Mouse (Mus musculus): ENCODE data around the gene Rnf149. TPM values are rescaled to one million over a fixed set of nuclear protein-coding genes. Genes with fewer than 3 reads are reported as not detected.

The Rnf149 gene
- polyA plus RNA-seq, 1 experiment from 2014 or later, result 34.0 TPM

DNA sequence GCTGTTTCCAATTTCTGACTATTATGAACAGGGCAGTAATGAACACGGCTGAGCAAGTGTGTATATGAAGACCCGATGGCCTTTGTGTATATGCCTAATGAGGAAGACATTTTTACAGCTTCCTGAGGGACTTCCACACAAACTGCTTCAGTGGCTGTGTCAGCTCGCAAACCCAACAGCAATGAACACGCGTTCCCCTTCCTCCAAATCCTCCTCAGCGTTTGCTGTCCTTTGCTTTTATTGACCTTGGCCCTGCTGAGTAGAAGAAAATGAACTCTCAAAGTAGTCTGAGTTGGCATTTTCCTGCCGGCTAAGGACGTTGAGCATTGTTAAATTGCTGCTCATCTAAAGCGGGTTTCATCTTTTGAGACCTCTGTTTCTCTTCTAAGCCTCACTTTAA, 8.2 kb upstream of the Rnf149 start:
- no peak for ATAC-seq (ENCODE audit: insufficient number of reproducible peaks, insufficient read depth, low FRiP score, low read depth)
- H3K4me2 ChIP-seq (replicated peaks; ENCODE audit: low read depth, low read length), result no peak overlapping the region
- H3K27ac ChIP-seq (ENCODE audit: low read length), result no peak overlapping the region
- H3K9ac ChIP-seq (replicated peaks; ENCODE audit: low read depth, low read length), result no peak overlapping the region
- H3K27me3 ChIP-seq (ENCODE audit: control insufficient read depth, insufficient read depth, low read length), result no peaks in the 10 kb centered on the region
- H3K36me3 ChIP-seq (ENCODE audit: control insufficient read depth, insufficient read depth, low read length), result no peaks in the 10 kb centered on the region
- no peaks in the 10 kb centered on the region for H3K9me3 ChIP-seq (ENCODE audit: control insufficient read depth, low read depth, low read length)
- no peaks in the 10 kb centered on the region for H3K4me1 ChIP-seq (ENCODE audit: control insufficient read depth, insufficient read depth, low read length)
- 84% methylated on average over 9 of the region's 9 CpGs for WGBS
- no peak overlapping the region for H3K4me3 ChIP-seq (ENCODE audit: low read depth, low read length)

DNA sequence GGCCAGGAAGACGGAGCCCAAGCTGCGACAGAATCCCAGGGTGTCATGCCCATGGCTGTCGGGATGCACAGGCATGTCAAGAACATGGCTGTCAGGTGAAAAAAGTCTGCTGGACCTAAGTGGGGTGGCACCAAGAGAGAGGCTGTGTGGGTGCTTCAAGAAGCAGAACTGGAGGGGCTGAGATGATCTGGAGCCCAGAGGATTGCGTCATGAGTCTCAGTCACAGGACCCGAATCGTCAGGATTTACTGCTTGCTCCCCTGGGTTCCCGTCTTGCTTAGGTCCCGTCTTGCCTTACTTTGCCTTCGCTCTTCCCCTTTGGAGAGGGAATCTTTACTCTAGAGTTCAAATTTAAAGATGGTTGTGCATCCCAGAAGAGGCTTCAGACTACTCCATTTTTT, 6.0 kb upstream of the Rnf149 start:
- H3K36me3 ChIP-seq (ENCODE audit: control insufficient read depth, insufficient read depth, low read length), result no peaks in the 10 kb centered on the region
- H3K4me3 ChIP-seq (ENCODE audit: low read depth, low read length), result no peak overlapping the region
- no peaks in the 10 kb centered on the region for H3K4me1 ChIP-seq (ENCODE audit: control insufficient read depth, insufficient read depth, low read length)
- H3K27me3 ChIP-seq (ENCODE audit: control insufficient read depth, insufficient read depth, low read length), result no peaks in the 10 kb centered on the region
- H3K4me2 ChIP-seq (replicated peaks; ENCODE audit: low read depth, low read length), result no peak overlapping the region
- WGBS, result 92% methylated on average over 9 of the region's 9 CpGs
- no peak for ATAC-seq (ENCODE audit: insufficient number of reproducible peaks, insufficient read depth, low FRiP score, low read depth)
- H3K9ac ChIP-seq (replicated peaks; ENCODE audit: low read depth, low read length), result no peak overlapping the region
- H3K9me3 ChIP-seq (ENCODE audit: control insufficient read depth, low read depth, low read length), result no peaks in the 10 kb centered on the region
- H3K27ac ChIP-seq (ENCODE audit: low read length), result no peak overlapping the region

DNA sequence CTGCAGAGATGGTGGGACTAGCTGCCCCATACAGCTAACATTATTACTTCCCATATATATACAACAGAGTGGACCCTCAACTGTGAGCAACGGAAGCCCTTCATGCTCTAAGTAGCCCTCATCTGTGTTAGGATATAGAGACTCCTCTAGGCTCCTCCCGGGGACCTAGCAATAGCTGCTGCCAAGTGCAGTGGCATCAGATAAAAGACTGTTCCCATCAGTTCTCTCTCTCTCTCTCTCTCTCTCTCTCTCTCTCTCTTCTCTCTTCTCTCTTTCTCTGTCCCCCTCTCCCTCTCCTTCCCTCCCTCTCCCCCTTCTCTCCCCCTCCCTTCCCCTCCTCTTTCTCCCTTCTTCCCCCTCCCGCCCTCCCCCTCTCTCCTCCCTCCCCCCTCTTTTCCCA, 4.0 kb upstream of the Rnf149 start:
- H3K27me3 ChIP-seq (ENCODE audit: control insufficient read depth, insufficient read depth, low read length), result no peaks in the 10 kb centered on the region
- ATAC-seq (ENCODE audit: insufficient number of reproducible peaks, insufficient read depth, low FRiP score, low read depth), result no peak
- H3K9ac ChIP-seq (replicated peaks; ENCODE audit: low read depth, low read length), result no peak overlapping the region
- H3K4me3 ChIP-seq (ENCODE audit: low read depth, low read length), result no peak overlapping the region
- H3K36me3 ChIP-seq (ENCODE audit: control insufficient read depth, insufficient read depth, low read length), result no peaks in the 10 kb centered on the region
- H3K4me2 ChIP-seq (replicated peaks; ENCODE audit: low read depth, low read length), result no peak overlapping the region
- no peak overlapping the region for H3K27ac ChIP-seq (ENCODE audit: low read length)
- no peaks in the 10 kb centered on the region for H3K9me3 ChIP-seq (ENCODE audit: control insufficient read depth, low read depth, low read length)
- 80% methylated on average over 2 of the region's 3 CpGs for WGBS
- no peaks in the 10 kb centered on the region for H3K4me1 ChIP-seq (ENCODE audit: control insufficient read depth, insufficient read depth, low read length)

DNA sequence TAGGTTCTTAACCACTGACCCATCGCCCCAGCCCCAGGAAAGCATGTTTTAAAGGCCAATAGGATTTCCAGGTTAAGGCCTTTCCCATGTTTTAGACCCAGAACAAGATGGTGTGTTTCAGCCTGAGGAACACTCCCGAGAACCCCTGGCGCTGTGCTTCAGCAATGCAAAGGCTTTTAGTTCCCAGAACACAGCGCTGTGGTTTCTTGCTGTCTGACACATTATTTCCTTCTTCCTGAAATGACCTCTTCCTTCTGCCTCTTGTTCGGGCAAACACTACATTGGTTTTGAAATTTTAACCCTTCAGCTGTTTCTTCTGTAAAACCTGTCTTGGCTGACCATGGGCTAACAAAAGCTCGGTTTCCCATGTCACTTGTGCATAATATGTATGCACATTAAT, 1.9 kb upstream of the Rnf149 start:
- Histone ChIP-seq H3K4me1 (ENCODE audit: control insufficient read depth, insufficient read depth, low read length) (peaks cover 5% of the 10 kb centered on the region; the same call in 1 of the 2 replicates), H3K4me3 (ENCODE audit: low read depth, low read length) (no peak overlapping the region), H3K36me3 (ENCODE audit: control insufficient read depth, insufficient read depth, low read length) (no peaks in the 10 kb centered on the region), H3K4me2 (replicated peaks; ENCODE audit: low read depth, low read length) (no peak overlapping the region), H3K27ac (ENCODE audit: low read length) (no peak overlapping the region), H3K9me3 (ENCODE audit: control insufficient read depth, low read depth, low read length) (no peaks in the 10 kb centered on the region), H3K9ac (replicated peaks; ENCODE audit: low read depth, low read length) (no peak overlapping the region), H3K27me3 (ENCODE audit: control insufficient read depth, insufficient read depth, low read length) (no peaks in the 10 kb centered on the region)
- 73% methylated on average over 6 of the region's 6 CpGs for WGBS
- ATAC-seq (ENCODE audit: insufficient number of reproducible peaks, insufficient read depth, low FRiP score, low read depth), result no peak

DNA sequence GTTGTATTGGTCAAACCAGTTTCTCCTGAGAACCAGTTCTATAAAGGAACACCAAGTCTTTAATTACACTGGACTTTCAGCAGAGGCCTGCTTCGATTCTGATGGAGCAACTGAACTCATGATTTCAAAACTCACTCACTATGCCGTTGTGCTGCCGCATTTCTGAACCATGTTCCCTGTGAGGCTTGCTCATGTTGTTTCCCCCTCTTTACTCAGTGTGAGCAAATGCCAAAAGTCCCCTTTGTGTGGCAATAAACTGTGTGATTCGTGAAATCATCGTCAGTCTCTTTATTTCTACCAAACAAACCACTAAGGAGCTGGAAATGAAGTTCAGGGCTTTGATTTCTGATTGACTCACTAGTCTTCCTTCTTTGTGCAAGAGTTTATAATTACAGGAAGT, 1.2 kb upstream of the Rnf149 start:
- 83% methylated on average over 5 of the region's 5 CpGs for WGBS
- H3K36me3 ChIP-seq (ENCODE audit: control insufficient read depth, insufficient read depth, low read length), result no peaks in the 10 kb centered on the region
- H3K4me2 ChIP-seq (replicated peaks; ENCODE audit: low read depth, low read length), result no peak overlapping the region
- no peak overlapping the region for H3K4me3 ChIP-seq (ENCODE audit: low read depth, low read length)
- H3K27ac ChIP-seq (ENCODE audit: low read length), result no peak overlapping the region
- no peak overlapping the region for H3K9ac ChIP-seq (replicated peaks; ENCODE audit: low read depth, low read length)
- peaks cover 10% of the 10 kb centered on the region; the same call in 1 of the 2 replicates for H3K4me1 ChIP-seq (ENCODE audit: control insufficient read depth, insufficient read depth, low read length)
- H3K9me3 ChIP-seq (ENCODE audit: control insufficient read depth, low read depth, low read length), result no peaks in the 10 kb centered on the region
- ATAC-seq (ENCODE audit: insufficient number of reproducible peaks, insufficient read depth, low FRiP score, low read depth), result no peak
- no peaks in the 10 kb centered on the region for H3K27me3 ChIP-seq (ENCODE audit: control insufficient read depth, insufficient read depth, low read length)

DNA sequence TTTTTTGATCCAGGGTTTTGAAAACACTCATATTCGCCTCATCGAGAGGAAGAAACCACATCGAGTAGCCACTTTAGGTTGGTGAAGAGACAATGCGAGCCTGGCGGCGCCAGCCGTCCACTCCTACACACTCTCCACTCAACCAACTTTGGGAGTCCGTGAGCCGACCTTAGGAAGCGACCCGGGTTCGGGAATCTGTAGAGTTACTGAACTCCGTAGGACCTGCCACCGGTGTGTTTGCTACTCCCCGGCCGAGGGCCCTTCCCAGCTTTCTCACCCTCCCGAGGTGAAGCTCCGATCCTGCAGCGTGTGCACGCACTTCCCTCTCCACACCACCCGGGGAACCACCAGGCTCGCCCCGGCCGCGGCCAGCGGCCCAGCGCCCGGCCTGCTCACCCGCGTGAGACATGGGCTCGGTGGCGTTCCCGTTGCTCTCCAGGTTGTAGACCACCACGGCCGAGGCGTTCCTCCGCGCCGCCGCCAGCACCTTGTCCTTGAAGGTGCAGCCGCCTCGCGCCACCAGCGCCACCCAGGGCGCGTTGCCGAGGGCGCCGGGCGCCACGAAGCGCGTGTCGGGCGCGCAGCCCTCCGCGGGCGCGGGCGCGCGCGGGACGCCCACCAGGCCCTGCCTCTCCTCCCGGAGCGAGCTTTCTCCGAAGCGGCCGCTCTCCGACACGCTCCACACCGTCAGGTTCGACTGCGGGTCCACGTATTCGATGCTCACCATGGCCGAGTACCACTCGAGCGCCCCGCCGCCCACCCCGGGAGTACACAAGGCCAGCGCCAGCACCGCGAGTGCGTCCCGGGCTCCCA, 568 bp downstream of the Rnf149 start:
- Histone ChIP-seq H3K4me1 (ENCODE audit: control insufficient read depth, insufficient read depth, low read length) (peaks cover 15% of the 10 kb centered on the region; the same call in 1 of the 2 replicates), H3K9me3 (ENCODE audit: control insufficient read depth, low read depth, low read length) (no peaks in the 10 kb centered on the region), H3K4me2 (replicated peaks; ENCODE audit: low read depth, low read length) (peak overlapping the region; percentile 80), H3K27ac (ENCODE audit: low read length) (peak overlapping the region; percentile 99), H3K4me3 (ENCODE audit: low read depth, low read length) (peak overlapping the region; percentile 91), H3K27me3 (ENCODE audit: control insufficient read depth, insufficient read depth, low read length) (no peaks in the 10 kb centered on the region), H3K9ac (replicated peaks; ENCODE audit: low read depth, low read length) (peak overlapping the region; percentile 89), H3K36me3 (ENCODE audit: control insufficient read depth, insufficient read depth, low read length) (no peaks in the 10 kb centered on the region)
- ATAC-seq (ENCODE audit: insufficient number of reproducible peaks, insufficient read depth, low FRiP score, low read depth), result peak; percentile 73
- under 1% methylated on average over 81 of the region's 88 CpGs for WGBS

DNA sequence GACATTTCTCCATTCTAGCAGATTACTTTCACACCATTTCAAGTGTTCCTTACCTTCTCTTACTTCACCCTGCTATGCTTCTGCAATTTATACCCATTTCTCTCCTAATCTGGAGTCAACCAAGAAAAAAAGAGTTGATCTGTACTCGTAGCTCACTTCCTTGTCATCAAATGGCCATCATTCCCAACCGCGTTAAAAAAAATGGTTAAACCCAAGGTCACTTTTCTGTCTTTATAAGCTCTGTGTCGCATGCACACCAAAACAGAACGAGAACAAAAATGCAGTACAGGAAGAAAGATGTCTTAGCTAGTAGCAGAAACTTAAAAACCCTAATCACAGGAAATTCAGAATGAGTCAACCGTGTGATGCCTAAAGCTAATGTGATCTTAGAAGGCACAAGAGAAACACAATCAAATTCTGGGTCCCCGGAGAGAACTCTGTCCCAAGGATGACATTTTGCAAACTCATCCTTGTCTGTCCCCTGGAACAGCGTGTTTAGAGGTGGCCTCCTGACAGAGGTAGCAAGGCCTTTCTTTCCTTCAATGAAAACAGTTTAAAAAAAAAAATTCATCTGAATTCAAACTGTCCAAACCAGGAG, 1.3 kb downstream of the Rnf149 start:
- Histone ChIP-seq H3K9ac (replicated peaks; ENCODE audit: low read depth, low read length) (peak overlapping the region; percentile 89), H3K4me2 (replicated peaks; ENCODE audit: low read depth, low read length) (peak overlapping the region; percentile 80), H3K36me3 (ENCODE audit: control insufficient read depth, insufficient read depth, low read length) (no peaks in the 10 kb centered on the region), H3K4me3 (ENCODE audit: low read depth, low read length) (peak overlapping the region; percentile 91), H3K27me3 (ENCODE audit: control insufficient read depth, insufficient read depth, low read length) (no peaks in the 10 kb centered on the region), H3K9me3 (ENCODE audit: control insufficient read depth, low read depth, low read length) (no peaks in the 10 kb centered on the region), H3K27ac (ENCODE audit: low read length) (peak overlapping the region; percentile 99), H3K4me1 (ENCODE audit: control insufficient read depth, insufficient read depth, low read length) (peaks cover 19% of the 10 kb centered on the region; the same call in 1 of the 2 replicates)
- WGBS, result 7% methylated on average over 8 of the region's 8 CpGs
- ATAC-seq (ENCODE audit: insufficient number of reproducible peaks, insufficient read depth, low FRiP score, low read depth), result no peak

DNA sequence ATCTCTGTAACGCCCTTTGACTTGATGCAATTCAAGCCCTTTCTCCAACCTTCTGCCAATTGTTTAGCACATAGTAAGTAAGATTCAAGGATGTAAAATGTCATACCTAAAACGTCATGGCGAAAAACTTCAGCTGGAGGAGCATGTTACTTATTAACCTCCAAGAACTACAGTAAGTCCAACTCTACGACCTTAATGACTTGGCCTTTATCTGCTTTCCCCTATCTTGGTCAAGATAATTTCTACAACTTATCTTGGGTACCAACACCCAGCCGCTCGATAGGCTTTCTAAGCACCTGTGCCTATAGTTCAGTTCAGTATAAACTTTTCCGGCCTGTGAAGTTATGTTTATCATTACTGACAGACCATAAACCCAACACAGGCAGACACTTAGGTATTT, 3.3 kb downstream of the Rnf149 start:
- Histone ChIP-seq H3K4me2 (replicated peaks; ENCODE audit: low read depth, low read length) (peak overlapping the region; percentile 0; the same call in 1 of the 2 replicates), H3K4me1 (ENCODE audit: control insufficient read depth, insufficient read depth, low read length) (peaks cover 19% of the 10 kb centered on the region; the same call in 1 of the 2 replicates), H3K27ac (ENCODE audit: low read length) (no peak overlapping the region), H3K27me3 (ENCODE audit: control insufficient read depth, insufficient read depth, low read length) (no peaks in the 10 kb centered on the region), H3K36me3 (ENCODE audit: control insufficient read depth, insufficient read depth, low read length) (peaks cover 7% of the 10 kb centered on the region; the same call in 1 of the 2 replicates), H3K4me3 (ENCODE audit: low read depth, low read length) (no peak overlapping the region), H3K9me3 (ENCODE audit: control insufficient read depth, low read depth, low read length) (no peaks in the 10 kb centered on the region), H3K9ac (replicated peaks; ENCODE audit: low read depth, low read length) (no peak overlapping the region)
- 56% methylated on average over 7 of the region's 7 CpGs for WGBS
- ATAC-seq (ENCODE audit: insufficient number of reproducible peaks, insufficient read depth, low FRiP score, low read depth), result no peak

All from stomach, embryonic 14.5 days (tissue).